Mouse (Mus musculus) CD4-positive, CD25-positive, alpha-beta regulatory T cell, adult 2 months (primary cell): ENCODE data around the gene Slc28a1.

Source experiments
- DNase-seq: peaks from one replicate; pipeline ENCODE4 v3.0.0-alpha.2; 2012; ENCODE audit warnings: low read depth, low spot score

Gene Slc28a1

GRCm38 (mm10) chr7:81212697-81213346, 98.2 kb downstream of the Slc28a1 start:
- DNase-seq, result peak; percentile 95

GRCm38 (mm10) chr7:81213347-81214152, 99.0 kb downstream of the Slc28a1 start, which contains the start of gene Pde8a:
Gene Pde8a (plus strand): TSS chr7:81213596.
- DNase-seq, result peak; percentile 47

GRCm38 (mm10) chr7:81214153-81214907, 99.7 kb downstream of the Slc28a1 start:
- no peak for DNase-seq

GRCm38 (mm10) chr7:81215950-81216349, 101.4 kb downstream of the Slc28a1 start:
- DNase-seq, result no peak

GRCm38 (mm10) chr7:81219321-81219720, 104.7 kb downstream of the Slc28a1 start:
- DNase-seq, result no peak
